9 mouse cellular contexts compared by ENCODE assay signal in the genomic region with DNA sequence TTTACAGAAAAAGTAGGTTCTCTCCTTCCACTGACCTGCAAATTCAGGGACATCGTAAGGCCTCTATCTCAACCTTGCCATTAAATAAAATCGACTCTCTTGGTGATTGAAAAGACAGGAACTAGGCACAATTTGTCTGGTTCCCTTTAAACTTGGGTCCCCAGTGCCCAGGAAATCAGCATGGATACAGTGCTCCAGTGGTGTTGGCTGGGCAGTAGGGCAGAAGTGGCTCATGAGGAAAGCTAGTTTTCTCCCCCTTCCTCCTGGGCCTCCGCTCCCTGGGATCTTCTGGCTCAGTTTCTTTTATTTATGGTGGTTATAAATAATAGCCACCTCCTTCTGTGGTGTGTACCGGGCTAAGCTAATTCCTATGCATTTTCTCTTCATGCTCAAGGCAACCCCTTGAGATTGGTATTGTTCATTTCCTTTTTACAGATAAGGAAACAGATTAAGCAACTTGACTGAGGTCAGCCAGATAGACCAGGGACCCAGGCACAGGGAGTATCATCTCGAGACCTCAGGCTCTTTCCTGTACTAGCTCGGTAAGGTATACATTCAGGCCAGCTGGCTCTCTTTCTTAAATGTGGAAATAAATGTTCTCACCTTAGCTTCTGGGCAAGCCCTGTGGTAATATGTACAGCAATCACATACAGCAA. TPM values are rescaled to one million over a fixed set of nuclear protein-coding genes. Genes with fewer than 3 reads are reported as not detected.
DNase-seq lines count a peak whose midpoint lies in the region; ATAC-seq lines count a peak whose summit lies in the region.
"Had no signal": no experiment of that assay in that cellular context is flagged by ENCODE, and none has a peak within 500 bp of the region (broad histone marks: within the 10 kb centered on the region; RNA-seq: fewer than 3 reads in every experiment).

A gene (plus strand): TSS at position 214 of the 656 bp plus-strand sequence.

- 37% methylated on average over 6 of the region's 6 CpGs for WGBS in forebrain, embryonic 14.5 days
- 26% methylated on average over 6 of the region's 6 CpGs for WGBS in liver, embryonic 13.5 days (ENCODE audit: insufficient replicate concordance)

- no peaks in the 10 kb centered on the region for H3K27me3 ChIP-seq in forebrain, embryonic 14.5 days (replicated peaks; ENCODE audit: control insufficient read depth, insufficient read depth, low read length)
- H3K27me3 ChIP-seq in liver, embryonic 13.5 days: no peaks in the 10 kb centered on the region

- DNase-seq in cerebellum, adult 8-10 months: peak; percentile 38
- DNase-seq in A20 (ENCODE audit: low read depth, low spot score): peak; percentile 27
- no peak for DNase-seq in forebrain, embryonic 14.5 days (ENCODE audit: low spot score)
- DNase-seq in liver, embryonic 13.5 days: no peak
- no peak for DNase-seq in natural killer cell, adult 2 months (ENCODE audit: low spot score in 2 of 2)
- no peak for DNase-seq in left cerebral cortex, adult 11 months (ENCODE audit: low spot score)
- DNase-seq in gastrocnemius, adult 8-10 months (ENCODE audit: low spot score in 2 of 2): no peak

- peak within 1 kb of the TSS; percentile 63 for H3K4me2 ChIP-seq in forebrain, embryonic 14.5 days (ENCODE audit: low read length)
- peak within 1 kb of the TSS; percentile 97 for H3K4me2 ChIP-seq in liver, embryonic 13.5 days

- no peaks in the 10 kb centered on the region for H3K36me3 ChIP-seq in forebrain, embryonic 14.5 days (ENCODE audit: control insufficient read depth, insufficient read depth, low read length)
- H3K36me3 ChIP-seq in liver, embryonic 13.5 days: peaks cover 5% of the 10 kb centered on the region; the same call in 1 of the 2 replicates

- H3K4me1 ChIP-seq in forebrain, embryonic 14.5 days (ENCODE audit: control insufficient read depth, insufficient read depth, low read length): peaks cover 42% of the 10 kb centered on the region
- peaks cover 64% of the 10 kb centered on the region for H3K4me1 ChIP-seq in liver, embryonic 13.5 days (replicated peaks)

- H3K27ac ChIP-seq in forebrain, embryonic 14.5 days (ENCODE audit: low read depth, low read length): peak within 1 kb of the TSS; percentile 99
- H3K27ac ChIP-seq in liver, embryonic 13.5 days: peak within 1 kb of the TSS; percentile 70

- peak within 1 kb of the TSS; percentile 96 for H3K9ac ChIP-seq in forebrain, embryonic 14.5 days (ENCODE audit: low read length)
- peak within 1 kb of the TSS; percentile 79 for H3K9ac ChIP-seq in liver, embryonic 13.5 days

- no peak for ATAC-seq in cerebellum, adult (ENCODE audit: insufficient number of reproducible peaks, low FRiP score, low TSS enrichment)
- ATAC-seq in forebrain, embryonic 14.5 days: no peak
- no peak for ATAC-seq in liver, embryonic 13.5 days (ENCODE audit: low read depth)

- no peaks in the 10 kb centered on the region for H3K9me3 ChIP-seq in forebrain, embryonic 14.5 days (replicated peaks; ENCODE audit: control insufficient read depth, low read length)
- H3K9me3 ChIP-seq in liver, embryonic 13.5 days (replicated peaks): no peaks in the 10 kb centered on the region

- H3K4me3 ChIP-seq in forebrain, embryonic 14.5 days (ENCODE audit: low read depth, low read length): peak within 1 kb of the TSS; percentile 64
- H3K4me3 ChIP-seq in liver, embryonic 13.5 days (replicated peaks): peak within 1 kb of the TSS; percentile 74

RNA-seq across cellular contexts. Expression of the gene that starts here (rescaled TPM):
- polyA plus RNA-seq in forebrain, embryonic 14.5 days (2014; fragmentation: Nextera tagmentation; extraction: Ambion mirVana): 0.46 and 0.56 TPM in 2 replicates
- polyA plus RNA-seq in liver, embryonic 13.5 days (2015; fragmentation: Nextera tagmentation; extraction: Ambion mirVana): 0.09 and 0.20 TPM in 2 replicates
- total RNA-seq in gastrocnemius, adult 8-10 months (2022): 1 to 10 TPM in 3 of 4 experiments, under 1 TPM in 1; 0.60 to 1.4 (median 1.2) TPM
- total RNA-seq: hematopoietic stem cell, adult 5-6 weeks had no signal

Comparison
In these comparisons a context has a peak if more than half of its experiments do, and no peak if none do; other contexts are left out.
1. DNase-seq: peak in cerebellum, adult 8-10 months (single experiment) and A20 (single experiment); none in forebrain, embryonic 14.5 days (single experiment), liver, embryonic 13.5 days (single experiment), natural killer cell, adult 2 months (0 of 2), left cerebral cortex, adult 11 months (single experiment) and gastrocnemius, adult 8-10 months (0 of 2).